Mouse (Mus musculus): Measurements from ENCODE around the gene Stab1. TPM values are rescaled to one million over a fixed set of nuclear protein-coding genes. Genes with fewer than 3 reads are reported as not detected.

The Stab1 gene
- polyA plus RNA-seq, 1 experiment = 0.57 TPM

DNA sequence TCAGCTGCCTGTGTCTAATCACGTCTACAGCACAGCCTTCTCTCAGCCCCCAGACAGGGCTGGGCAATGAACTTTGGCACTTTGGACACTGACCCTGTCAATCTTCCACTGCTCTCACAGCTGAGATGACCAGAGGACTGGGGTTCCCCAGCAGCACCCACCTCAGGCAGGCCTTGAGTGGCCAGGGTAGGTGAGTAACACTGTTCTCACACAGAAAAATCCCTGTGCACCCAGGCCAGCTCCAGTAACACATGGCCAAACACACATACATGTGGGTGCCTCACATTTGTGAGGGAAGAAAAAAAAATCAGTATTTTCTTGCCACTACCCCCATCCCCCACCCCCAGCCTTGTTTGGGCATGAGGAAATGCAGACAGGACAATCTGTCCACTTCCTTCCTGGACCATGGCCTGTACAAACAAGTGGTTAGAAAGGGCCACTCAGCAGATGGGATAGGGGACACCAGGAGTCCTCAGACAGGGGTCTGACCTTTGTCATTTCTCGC, 14.4 kb upstream of the Stab1 start:
- Histone ChIP-seq H3K9me3 (replicated peaks; ENCODE audit: control insufficient read depth, insufficient read depth, low read length, poor library complexity, severe bottlenecking) (no peaks in the 10 kb centered on the region), H3K4me1 (ENCODE audit: control insufficient read depth, insufficient read depth, low read length) (no peaks in the 10 kb centered on the region), H3K27me3 (ENCODE audit: control insufficient read depth, insufficient read depth, low read length, poor library complexity, severe bottlenecking) (no peaks in the 10 kb centered on the region), H3K27ac (ENCODE audit: insufficient read depth, low read length) (no peak overlapping the region), H3K36me3 (ENCODE audit: control insufficient read depth, insufficient read depth, low read length, poor library complexity, severe bottlenecking) (peaks cover 39% of the 10 kb centered on the region), H3K4me3 (ENCODE audit: low read depth, low read length) (no peak overlapping the region), H3K9ac (ENCODE audit: low read depth, poor library complexity, severe bottlenecking) (no peak overlapping the region)
- no peak for TF ChIP-seq EP300 (IDR thresholded peaks at IDR 0.05; ENCODE audit: insufficient read depth, low read depth, low read length)
- TF ChIP-seq POLR2A (IDR thresholded peaks at IDR 0.05; ENCODE audit: insufficient read depth, low read length) = no peak
- no peak for TF ChIP-seq CTCF (IDR thresholded peaks at IDR 0.05; ENCODE audit: low read depth, low read length)

DNA sequence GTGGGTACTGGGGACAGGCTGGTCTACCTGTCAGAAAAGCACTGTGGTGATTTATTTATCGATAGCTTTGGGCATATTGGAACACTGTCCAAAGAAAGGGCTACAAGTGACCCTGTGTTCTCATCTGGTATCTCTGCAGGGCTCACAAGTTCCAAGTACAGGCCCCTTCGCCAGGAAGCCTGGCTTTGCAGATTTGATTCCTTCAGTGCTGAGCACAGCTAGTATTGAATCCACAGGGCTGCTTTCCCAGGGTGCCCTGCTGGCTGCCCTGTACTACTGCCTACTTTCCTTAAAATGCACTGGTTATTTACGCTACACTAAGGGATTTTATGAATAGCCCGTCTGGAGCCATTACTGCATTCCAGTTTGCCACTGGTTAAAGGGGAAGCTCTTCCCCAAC, 13.1 kb upstream of the Stab1 start:
- Histone ChIP-seq H3K4me1 (ENCODE audit: control insufficient read depth, insufficient read depth, low read length) (no peaks in the 10 kb centered on the region), H3K27me3 (ENCODE audit: control insufficient read depth, insufficient read depth, low read length, poor library complexity, severe bottlenecking) (no peaks in the 10 kb centered on the region), H3K9me3 (replicated peaks; ENCODE audit: control insufficient read depth, insufficient read depth, low read length, poor library complexity, severe bottlenecking) (no peaks in the 10 kb centered on the region), H3K27ac (ENCODE audit: insufficient read depth, low read length) (no peak overlapping the region), H3K36me3 (ENCODE audit: control insufficient read depth, insufficient read depth, low read length, poor library complexity, severe bottlenecking) (peaks cover 32% of the 10 kb centered on the region), H3K4me3 (ENCODE audit: low read depth, low read length) (no peak overlapping the region), H3K9ac (ENCODE audit: low read depth, poor library complexity, severe bottlenecking) (no peak overlapping the region)
- no peak for TF ChIP-seq EP300 (IDR thresholded peaks at IDR 0.05; ENCODE audit: insufficient read depth, low read depth, low read length)
- no peak for TF ChIP-seq POLR2A (IDR thresholded peaks at IDR 0.05; ENCODE audit: insufficient read depth, low read length)

- Histone ChIP-seq H3K27ac (ENCODE audit: insufficient read depth, low read length) (no peak overlapping the region), H3K4me1 (ENCODE audit: control insufficient read depth, insufficient read depth, low read length) (no peaks in the 10 kb centered on the region), H3K27me3 (ENCODE audit: control insufficient read depth, insufficient read depth, low read length, poor library complexity, severe bottlenecking) (no peaks in the 10 kb centered on the region), H3K4me3 (ENCODE audit: low read depth, low read length) (no peak overlapping the region), H3K36me3 (ENCODE audit: control insufficient read depth, insufficient read depth, low read length, poor library complexity, severe bottlenecking) (peaks cover 26% of the 10 kb centered on the region), H3K9me3 (replicated peaks; ENCODE audit: control insufficient read depth, insufficient read depth, low read length, poor library complexity, severe bottlenecking) (no peaks in the 10 kb centered on the region), H3K9ac (ENCODE audit: low read depth, poor library complexity, severe bottlenecking) (no peak overlapping the region)
- TF ChIP-seq CTCF (IDR thresholded peaks at IDR 0.05; ENCODE audit: low read depth, low read length) (no peak), POLR2A (IDR thresholded peaks at IDR 0.05; ENCODE audit: insufficient read depth, low read length) (no peak), EP300 (IDR thresholded peaks at IDR 0.05; ENCODE audit: insufficient read depth, low read depth, low read length) (no peak)
Measured at GRCm38 (mm10) chr14:31179677-31180365, 11.4 kb upstream of the Stab1 start.

DNA sequence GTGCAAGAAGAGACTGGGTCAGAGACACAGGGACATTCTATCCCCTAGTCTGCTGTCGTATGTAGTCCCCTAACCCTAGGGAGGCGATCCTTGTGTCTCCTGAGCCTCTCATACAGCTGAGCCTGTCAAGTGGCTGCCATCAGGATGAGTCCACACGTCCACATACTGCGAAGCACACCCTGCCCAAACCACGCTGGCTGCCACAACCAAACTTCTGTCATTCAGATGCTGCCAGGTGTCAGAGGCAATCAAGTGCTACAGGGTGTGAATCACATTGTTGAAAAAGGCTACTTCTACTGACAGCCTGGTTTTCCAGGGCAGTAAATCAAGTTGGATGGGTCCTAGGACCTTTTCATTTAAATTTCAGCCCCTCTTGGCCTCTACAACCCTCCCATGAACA, 9.3 kb upstream of the Stab1 start:
- no peaks in the 10 kb centered on the region for H3K4me1 ChIP-seq (ENCODE audit: control insufficient read depth, insufficient read depth, low read length)
- H3K27me3 ChIP-seq (ENCODE audit: control insufficient read depth, insufficient read depth, low read length, poor library complexity, severe bottlenecking) = no peaks in the 10 kb centered on the region
- no peak overlapping the region for H3K4me3 ChIP-seq (ENCODE audit: low read depth, low read length)
- TF ChIP-seq CTCF (IDR thresholded peaks at IDR 0.05; ENCODE audit: low read depth, low read length) (no peak), POLR2A (IDR thresholded peaks at IDR 0.05; ENCODE audit: insufficient read depth, low read length) (no peak), EP300 (IDR thresholded peaks at IDR 0.05; ENCODE audit: insufficient read depth, low read depth, low read length) (no peak)
- no peak overlapping the region for H3K9ac ChIP-seq (ENCODE audit: low read depth, poor library complexity, severe bottlenecking)
- H3K27ac ChIP-seq (ENCODE audit: insufficient read depth, low read length) = no peak overlapping the region
- no peaks in the 10 kb centered on the region for H3K9me3 ChIP-seq (replicated peaks; ENCODE audit: control insufficient read depth, insufficient read depth, low read length, poor library complexity, severe bottlenecking)
- H3K36me3 ChIP-seq (ENCODE audit: control insufficient read depth, insufficient read depth, low read length, poor library complexity, severe bottlenecking) = peaks cover 26% of the 10 kb centered on the region

GRCm38 (mm10) chr14:31177287-31177686, 8.8 kb upstream of the Stab1 start:
- Histone ChIP-seq H3K9me3 (replicated peaks; ENCODE audit: control insufficient read depth, insufficient read depth, low read length, poor library complexity, severe bottlenecking) (no peaks in the 10 kb centered on the region), H3K36me3 (ENCODE audit: control insufficient read depth, insufficient read depth, low read length, poor library complexity, severe bottlenecking) (peaks cover 26% of the 10 kb centered on the region), H3K4me1 (ENCODE audit: control insufficient read depth, insufficient read depth, low read length) (no peaks in the 10 kb centered on the region), H3K27ac (ENCODE audit: insufficient read depth, low read length) (no peak overlapping the region), H3K4me3 (ENCODE audit: low read depth, low read length) (peak overlapping the region; percentile 17), H3K9ac (ENCODE audit: low read depth, poor library complexity, severe bottlenecking) (no peak overlapping the region), H3K27me3 (ENCODE audit: control insufficient read depth, insufficient read depth, low read length, poor library complexity, severe bottlenecking) (no peaks in the 10 kb centered on the region)
- no peak for TF ChIP-seq EP300 (IDR thresholded peaks at IDR 0.05; ENCODE audit: insufficient read depth, low read depth, low read length)
- no peak for TF ChIP-seq POLR2A (IDR thresholded peaks at IDR 0.05; ENCODE audit: insufficient read depth, low read length)
- TF ChIP-seq CTCF (IDR thresholded peaks at IDR 0.05; ENCODE audit: low read depth, low read length) = no peak

GRCm38 (mm10) chr14:31173537-31173936, 5.1 kb upstream of the Stab1 start:
- no peak overlapping the region for H3K27ac ChIP-seq (ENCODE audit: insufficient read depth, low read length)
- peaks cover 27% of the 10 kb centered on the region for H3K36me3 ChIP-seq (ENCODE audit: control insufficient read depth, insufficient read depth, low read length, poor library complexity, severe bottlenecking)
- H3K9me3 ChIP-seq (replicated peaks; ENCODE audit: control insufficient read depth, insufficient read depth, low read length, poor library complexity, severe bottlenecking) = no peaks in the 10 kb centered on the region
- no peaks in the 10 kb centered on the region for H3K27me3 ChIP-seq (ENCODE audit: control insufficient read depth, insufficient read depth, low read length, poor library complexity, severe bottlenecking)
- TF ChIP-seq EP300 (IDR thresholded peaks at IDR 0.05; ENCODE audit: insufficient read depth, low read depth, low read length) (no peak), POLR2A (IDR thresholded peaks at IDR 0.05; ENCODE audit: insufficient read depth, low read length) (no peak), CTCF (IDR thresholded peaks at IDR 0.05; ENCODE audit: low read depth, low read length) (no peak)
- no peaks in the 10 kb centered on the region for H3K4me1 ChIP-seq (ENCODE audit: control insufficient read depth, insufficient read depth, low read length)
- no peak overlapping the region for H3K4me3 ChIP-seq (ENCODE audit: low read depth, low read length)
- H3K9ac ChIP-seq (ENCODE audit: low read depth, poor library complexity, severe bottlenecking) = no peak overlapping the region
